Mouse (Mus musculus) gastrocnemius, postnatal 14 days (tissue): ENCODE data around the gene Gna11. TPM values are rescaled to one million over a fixed set of nuclear protein-coding genes. Genes with fewer than 3 reads are reported as not detected.

Experiments used
- DNase-seq: peaks from one replicate; pipeline ENCODE4 v3.0.0; 2021; ENCODE audit warnings: mixed read lengths
- intact Hi-C: fragments of 180-260 bp; cut with DNase I; formaldehyde crosslinking; loops from one replicate; pipeline ENCODE4 v1.15.1; 2025; ENCODE audit warnings: low total_unique reads
- total RNA-seq, 2 experiments: library from RNA; stranded (reverse); gene quantifications; 2 replicates each; pipeline ENCODE4 v1.2.3; 2021

Gene Gna11
- total RNA-seq, 2 experiments from 2014 or later: 31.6 to 34.6 TPM

DNA sequence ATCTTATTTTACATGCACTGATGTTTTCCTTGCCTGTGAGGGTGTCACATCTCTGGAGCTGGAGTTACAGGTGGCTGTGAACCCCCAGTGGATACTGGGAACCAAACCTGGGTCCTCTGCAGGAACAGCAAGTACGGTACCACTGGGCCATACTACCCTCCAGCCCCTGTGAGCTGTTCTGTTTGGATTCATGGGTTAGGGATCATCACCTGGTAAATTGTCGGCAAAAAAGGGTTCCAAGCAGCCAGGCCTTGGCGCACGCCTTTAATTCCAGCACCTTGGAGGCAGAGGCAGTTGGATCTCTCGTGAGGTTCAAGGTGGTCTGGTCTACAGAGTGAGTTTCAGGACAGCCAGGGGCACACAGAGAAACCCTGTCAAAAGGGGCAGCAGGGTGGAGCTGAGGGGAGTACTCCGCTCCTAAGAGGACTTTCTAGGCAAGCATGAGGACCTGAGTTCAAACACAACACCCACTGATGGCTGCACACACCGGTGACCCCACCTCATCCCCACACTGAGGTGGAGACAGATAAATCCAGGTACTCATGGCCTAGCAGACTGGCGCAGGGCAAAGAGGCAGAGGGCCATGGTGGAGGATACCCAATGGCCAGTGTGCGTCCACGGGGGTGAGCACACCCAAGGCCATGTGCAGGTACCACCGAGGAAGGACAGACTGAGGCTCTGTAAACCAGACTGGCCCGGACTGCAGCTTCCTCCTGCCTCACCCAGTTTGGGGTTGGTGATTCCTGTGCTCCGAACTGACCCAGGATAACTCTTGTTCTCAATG, 2.0 kb upstream of the Gna11 start:
- DNase-seq: no peak
- intact Hi-C loops: no loop called here

DNA sequence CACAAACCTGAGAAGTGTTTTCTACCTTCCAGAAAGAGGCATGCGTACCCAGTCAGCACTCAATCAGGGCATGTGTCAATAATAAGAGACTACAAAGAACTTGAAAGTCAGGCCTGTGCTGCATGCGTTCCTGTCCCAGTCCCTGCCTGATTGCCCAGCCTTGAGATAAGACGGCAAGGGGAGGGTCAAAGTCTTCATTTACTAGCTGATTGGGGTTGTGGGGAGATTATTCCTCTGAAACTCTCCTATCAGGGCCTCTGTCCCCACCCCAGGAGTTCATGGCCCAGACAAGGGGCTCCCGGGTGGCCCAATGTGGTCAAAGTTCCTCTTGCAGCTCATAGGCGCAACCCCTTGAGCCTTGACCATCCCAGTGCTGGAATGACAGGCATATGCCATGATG, 1.3 kb upstream of the Gna11 start:
- no peak for DNase-seq
- intact Hi-C loops: no loop called here

DNA sequence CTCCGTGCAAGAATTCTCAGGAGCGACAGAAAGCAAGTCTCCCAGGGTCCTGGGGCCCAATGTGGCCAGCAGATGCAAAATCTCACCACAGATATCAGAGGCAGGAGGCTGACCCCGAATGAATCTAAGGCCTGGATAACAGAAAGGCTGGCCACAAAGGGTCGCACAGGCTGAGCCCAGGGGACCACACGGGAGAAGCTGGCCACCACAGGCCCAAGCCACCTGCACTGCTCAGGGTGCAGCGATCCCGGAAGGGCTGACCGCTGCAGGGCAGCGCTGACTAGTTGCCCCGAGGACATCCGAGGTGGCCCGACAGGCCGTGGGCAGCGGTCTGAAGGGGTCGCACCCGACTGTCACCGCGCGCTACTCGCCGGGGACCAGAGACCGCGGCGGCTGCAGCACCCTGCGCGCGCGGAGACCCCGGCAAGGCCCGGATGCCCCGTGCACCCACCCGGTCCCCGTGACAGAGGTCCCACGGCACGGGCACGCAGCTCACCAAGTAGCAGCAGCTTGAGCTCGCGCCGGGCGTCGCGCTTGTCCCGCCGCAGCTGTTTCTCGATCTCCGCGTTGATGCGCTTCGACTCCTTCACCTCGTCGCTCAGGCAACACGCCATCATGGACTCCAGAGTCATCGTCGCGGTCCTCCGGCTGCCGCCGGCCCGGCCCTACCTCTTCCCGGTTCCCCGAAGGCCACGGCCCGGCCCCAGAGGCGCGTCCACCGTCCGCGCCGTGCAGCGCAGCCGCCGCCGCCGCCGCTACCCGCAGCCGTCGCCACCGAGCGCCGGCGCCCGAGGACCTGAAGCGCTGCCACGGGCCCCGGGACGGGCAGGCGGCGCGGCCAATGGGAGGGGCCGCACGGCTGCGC, 462 bp downstream of the Gna11 start:
- no peak for DNase-seq
- intact Hi-C loops: no loop called here

DNA sequence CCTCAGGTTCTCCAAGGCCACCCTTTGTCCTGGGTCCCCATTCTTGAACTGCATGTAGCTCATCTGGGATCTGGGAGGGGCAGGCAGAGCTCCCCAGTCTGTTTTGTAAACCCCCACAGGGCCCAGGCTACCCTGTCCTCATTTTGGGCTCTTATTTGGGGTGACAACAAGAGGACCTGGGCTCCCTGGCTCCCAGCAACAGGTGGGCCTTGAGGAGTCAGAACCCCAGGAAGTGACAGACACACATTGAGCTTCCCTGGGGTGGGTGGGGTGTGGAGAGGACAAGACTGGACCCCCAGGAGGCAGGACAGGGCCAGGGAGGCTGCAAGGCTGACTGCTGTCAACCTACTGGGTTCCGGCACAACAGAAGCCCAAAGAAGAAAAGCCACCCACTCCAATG, 1.4 kb downstream of the Gna11 start:
- intact Hi-C loops: no loop called here
- DNase-seq: no peak

DNA sequence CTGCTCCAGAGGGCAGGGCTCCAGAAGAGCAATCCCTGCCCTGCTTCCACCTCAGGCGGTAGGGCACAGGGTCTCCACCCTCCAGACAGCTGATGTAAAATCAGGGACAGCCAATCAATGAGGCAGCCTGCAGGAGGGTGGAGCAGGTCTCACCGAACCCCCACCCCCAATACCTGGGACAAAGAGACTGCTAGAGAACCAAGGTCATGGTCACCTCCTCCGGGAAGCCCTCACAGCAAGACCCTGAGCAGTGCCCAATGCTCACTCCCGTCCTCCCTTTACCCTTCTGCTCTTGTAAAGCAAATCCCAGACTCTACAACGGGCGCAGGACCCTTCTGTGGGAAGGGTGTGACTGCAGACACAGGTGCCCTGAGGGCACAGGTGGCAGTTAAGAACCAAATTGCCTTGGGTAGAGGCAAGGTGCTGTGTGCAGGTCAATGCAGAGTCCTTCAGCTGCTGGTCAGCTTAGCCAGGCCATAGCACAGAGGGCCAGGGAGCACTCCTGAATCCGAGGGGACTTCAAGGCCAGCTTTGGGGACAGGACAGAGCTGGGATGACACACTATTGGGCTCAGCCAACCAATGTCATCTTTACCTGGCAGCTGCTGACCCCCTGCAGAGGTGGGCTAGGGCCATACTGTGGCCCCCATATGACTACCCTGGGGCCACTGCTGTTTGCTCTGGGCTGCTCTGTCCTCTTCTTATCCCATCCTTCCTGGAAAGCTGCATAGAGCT, 2.1 kb downstream of the Gna11 start:
- no peak for DNase-seq
- intact Hi-C loops: no loop called here

DNA sequence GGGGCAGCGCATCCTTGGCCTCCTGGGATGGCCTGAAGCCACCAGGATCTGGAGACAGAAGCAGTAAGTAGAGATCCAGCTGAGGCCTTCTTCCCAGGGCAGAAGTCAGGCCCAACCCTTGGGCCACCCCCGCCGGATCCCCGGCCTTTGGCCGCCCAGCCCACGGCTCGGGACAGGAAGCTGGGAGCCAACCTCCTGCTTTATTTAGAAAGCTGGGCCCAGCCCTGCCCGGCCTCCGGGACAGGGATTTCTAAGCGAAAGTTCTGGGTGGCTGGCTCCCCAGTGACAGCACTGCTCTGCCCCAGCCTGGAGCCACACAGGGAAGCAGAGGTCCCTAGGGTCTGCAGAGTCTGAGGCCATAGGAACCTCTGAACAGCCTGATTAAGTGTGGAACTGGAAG, 3.2 kb downstream of the Gna11 start:
- intact Hi-C loops: no loop called here
- DNase-seq: peak; percentile 72

DNA sequence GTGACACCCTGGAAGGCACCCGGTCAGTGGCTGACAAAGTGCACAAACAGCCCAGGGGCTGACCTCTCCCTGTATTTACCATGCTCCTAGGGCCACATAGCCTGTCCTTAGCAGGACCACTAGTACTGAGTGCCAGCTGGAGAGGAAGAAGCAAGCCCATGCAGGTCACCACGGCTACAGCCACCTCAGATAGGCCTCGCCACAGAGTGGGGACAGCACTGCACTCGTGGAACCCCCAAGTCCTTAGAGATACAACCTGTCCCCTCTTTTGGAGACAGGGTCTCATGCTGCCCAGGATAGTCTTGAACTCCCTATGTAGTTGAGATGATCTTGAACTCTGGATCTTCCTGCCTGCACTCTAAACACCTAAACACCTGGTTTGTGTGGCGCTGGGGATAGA, 3.6 kb downstream of the Gna11 start:
- no peak for DNase-seq
- intact Hi-C loops: no loop called here

DNA sequence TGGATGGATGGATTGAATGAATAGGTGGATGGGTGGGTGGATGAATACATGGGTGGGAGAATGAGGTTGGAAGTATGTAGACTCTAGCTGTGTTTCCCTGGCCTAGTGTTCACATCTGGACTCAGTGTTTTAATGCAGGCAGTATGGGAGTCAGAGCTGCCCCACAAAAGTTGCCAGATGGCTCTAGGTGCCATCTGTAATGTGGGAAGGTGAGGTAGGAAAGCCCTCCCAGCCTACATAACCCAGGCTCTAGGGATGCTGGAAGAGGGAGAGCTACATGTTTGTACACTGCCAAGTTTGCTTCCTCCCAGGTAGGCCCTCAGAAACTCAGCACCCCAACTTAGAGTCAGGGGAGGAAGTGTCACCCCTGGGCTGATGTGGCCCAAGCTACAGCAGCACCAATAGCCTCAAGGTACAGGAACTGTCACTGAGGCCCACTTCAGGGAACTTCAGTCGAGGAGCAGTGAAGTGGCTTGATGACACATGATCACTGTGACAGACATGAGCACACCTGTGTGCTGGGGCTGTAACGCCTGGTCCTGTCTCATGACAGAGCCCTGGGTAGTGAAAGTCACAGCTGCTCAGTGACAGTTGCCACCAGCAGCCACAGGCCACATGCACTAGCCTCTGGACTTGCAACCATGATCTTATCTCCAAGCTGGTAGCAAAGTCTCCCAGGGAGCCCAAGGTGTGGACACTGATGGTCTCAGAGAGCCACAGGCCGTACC, 6.5 kb downstream of the Gna11 start:
- DNase-seq: no peak
- intact Hi-C loops: loop anchor here (5.0 kb wide), 1 partner anchor 36 kb away; the partner anchor contains the start of gene S1pr4

DNA sequence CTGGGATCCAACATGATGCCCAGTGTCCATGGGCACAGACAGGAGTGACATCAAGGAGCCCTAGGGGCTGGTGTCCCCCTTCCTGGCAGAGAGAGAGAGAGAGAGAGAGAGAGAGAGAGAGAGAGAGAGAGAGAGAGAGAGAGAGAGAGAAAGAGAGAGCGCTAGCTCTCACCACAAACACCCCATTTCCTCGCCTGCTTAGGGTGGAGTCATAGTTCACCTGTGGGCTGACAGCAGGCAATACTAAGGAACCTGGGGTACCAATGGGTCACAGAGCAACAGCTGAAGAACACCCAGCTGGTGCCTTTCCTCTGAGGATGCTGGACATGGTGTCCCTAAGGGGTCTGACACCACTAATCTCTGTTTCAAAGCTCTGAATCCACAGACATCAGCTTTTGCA, 7.6 kb downstream of the Gna11 start:
- intact Hi-C loops: loop anchor here (5.0 kb wide), 1 partner anchor 35 kb away; the partner anchor contains the start of gene S1pr4
- no peak for DNase-seq

DNA sequence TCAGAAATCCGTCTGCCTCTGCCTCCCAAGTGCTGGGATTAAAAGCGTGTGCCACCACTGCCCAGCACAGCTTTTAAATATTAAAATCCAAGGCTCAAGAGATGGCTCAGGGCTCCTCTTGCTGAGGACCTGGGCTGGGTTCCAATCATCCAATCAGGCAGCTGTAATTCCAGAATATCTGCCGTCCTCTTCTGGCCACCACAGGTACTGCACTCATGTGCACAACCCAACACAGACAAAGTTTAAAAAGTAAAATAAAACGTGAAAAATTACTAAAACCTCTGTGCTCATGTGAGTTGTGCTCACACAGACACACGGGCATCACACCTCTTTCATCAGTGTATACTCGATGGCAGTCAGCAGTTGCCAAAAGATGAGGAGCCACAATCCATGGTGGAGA, 8.3 kb downstream of the Gna11 start:
- peak; percentile 49 for DNase-seq
- intact Hi-C loops: loop anchor here (5.0 kb wide), 1 partner anchor 34 kb away; the partner anchor contains the start of gene S1pr4

DNA sequence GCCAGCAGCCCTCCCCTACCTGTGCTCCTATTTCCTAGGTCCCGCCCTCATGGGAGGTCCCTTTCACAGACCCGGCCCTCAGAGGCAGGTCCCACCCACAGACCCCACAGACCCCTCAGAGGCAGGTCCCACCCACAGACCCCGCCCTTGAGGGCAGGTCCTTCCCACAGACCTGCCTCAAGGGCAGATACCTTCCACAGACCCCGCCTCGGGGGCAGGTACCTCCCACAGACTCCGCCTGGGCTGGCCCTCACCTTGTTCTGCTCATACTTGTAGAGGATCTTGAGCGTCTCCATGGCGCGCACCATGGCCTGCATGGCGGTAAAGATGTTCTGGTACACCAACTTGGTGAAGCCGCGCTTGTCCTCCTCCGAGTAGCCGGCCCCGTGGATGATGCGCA, 10.2 kb downstream of the Gna11 start:
- intact Hi-C loops: loop anchor here (5.0 kb wide), 1 partner anchor 33 kb away; the partner anchor contains the start of gene S1pr4
- DNase-seq: no peak

DNA sequence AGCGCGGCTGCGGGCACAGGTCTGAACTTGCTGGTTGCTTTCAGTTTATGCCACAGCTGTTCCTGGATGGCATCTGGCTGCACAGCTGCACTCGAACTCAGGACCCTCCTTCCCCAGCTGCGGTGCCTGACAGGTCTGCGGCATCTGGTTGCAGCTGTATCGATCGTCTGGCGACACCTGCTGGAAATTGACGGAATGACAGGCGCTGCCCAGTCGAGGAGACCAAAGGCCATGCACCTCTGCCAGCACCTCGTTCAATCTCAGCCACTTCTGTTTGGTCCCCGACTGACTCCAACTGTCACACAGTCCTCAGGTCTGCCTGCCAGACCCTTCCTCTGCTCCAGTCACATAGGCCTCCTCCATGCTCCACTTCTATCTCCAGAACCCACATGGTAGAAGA, 18.2 kb downstream of the Gna11 start:
- peak; percentile 77 for DNase-seq
- intact Hi-C loops: no loop called here

DNA sequence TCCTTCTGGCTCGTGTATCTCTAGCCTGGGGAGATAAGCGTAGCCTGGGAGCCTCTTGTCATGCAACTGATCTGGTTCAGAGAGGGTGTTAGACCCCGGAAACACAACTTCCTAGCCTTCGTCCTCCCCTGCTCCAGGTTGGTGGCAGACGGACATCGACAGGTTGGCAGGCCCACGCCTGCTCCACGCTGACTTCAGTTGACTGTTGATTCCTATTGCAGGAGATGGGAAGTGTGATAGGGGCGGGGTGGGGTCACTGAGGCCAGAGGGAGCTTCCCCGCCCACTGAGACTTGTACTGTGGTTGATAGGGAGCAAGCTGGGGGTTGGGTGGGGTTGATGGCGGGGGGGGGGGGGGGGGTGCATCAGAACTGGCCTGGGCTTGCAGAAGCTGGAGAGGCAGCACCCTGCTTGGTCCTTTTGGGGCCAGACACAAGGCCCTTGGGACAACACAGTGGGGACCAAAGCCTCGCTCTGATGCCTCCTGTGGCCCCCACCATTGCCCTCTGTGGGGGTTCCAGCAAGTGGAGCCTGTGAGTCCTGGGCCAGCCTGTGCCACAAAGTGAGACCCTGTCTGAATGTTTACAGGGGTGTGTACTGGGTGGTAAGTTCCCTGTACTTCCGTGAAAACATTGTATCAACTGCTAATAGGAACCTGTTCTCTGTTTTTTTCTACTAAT, 19.8 kb downstream of the Gna11 start:
- DNase-seq: no peak
- intact Hi-C loops: no loop called here

DNA sequence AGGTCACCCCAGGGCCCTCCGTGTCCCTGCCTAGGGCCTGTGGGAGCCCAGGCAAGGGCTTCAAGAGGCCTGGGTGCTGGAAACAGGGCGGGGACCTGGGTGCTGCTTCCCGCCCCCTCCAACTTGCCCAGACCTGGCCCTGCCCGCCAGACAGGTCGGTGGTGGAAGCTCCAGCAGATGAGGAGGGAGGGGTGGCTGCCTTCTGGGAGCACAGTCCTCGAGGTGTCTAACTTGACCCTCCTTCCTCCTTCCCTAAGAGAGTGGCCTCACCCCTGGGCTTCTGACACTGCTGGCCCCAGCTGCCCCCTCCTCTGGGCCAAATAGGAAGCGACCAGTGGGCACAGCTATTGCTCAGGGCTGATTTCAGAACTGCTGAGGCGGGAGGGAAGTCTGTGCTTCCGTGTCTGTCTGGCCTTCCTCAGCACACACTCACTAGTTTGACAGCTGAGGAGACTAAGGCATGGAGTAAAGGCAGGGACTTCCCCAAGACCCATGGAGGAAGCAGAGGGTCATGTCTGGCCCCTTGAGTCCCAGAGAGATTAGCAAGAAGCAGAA, 20.9 kb downstream of the Gna11 start, which contains the start of gene Gna15:
Gna15 (minus strand) TSS at position 175 of the 555 bp plus-strand sequence.
- intact Hi-C loops: no loop called here
- no peak for DNase-seq

DNA sequence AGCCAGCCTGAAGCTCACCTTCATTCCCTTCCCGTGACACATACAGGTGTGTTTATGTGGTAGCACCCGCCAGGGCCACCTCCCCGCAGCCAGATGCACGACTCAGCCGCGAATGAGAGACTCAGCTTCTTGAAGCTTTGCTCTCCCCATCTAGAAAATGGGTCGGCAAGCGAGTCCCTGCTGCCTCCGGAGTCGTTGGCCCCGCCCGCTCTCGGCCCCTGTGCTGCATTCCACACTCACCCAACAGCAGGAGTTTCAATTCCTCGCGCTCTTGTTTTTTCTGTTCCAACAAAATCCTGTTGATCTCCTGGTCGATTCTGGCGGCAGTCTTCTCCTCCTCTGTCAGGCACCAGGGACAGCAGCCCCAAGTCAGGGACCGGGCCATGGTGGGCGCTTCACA, 21.4 kb downstream of the Gna11 start:
- DNase-seq: no peak
- intact Hi-C loops: no loop called here

DNA sequence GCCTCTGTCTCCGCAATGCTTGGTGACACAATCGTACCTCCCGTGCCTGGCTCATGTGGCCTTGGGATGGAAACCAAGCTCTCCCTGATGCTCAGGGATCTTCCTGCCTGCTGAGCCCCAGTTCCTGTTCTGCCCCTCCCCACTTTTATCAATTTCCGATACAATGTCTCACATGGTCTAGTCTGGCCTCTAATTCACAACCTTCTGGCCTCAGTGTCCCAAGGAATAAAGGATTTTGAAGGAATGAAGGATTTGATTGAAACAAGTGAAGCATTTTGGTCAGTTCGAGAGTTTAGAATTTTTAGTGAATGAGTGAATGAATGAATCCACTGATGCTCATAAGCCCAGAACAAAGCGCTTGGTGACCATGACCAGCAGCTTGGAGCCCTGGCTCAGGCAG, 21.8 kb downstream of the Gna11 start:
- intact Hi-C loops: no loop called here
- no peak for DNase-seq

DNA sequence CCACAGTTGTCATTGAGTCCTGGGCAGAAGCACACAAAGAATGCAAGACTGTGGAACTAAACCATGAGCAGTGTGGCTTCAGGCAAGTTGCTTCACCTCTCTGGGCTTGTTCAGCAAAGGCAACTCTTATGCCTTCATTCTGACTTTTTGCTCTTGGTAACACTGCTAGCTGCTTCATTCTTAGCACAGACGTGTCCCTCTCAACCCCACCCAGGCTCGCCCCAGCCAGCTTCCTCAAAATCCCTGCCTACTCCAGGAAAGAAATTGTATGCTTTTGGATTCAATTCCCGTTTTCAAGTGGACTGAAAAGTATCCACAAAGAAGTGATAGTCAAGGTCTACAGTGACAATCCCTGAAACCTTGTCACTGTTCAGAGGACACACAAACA, 25.0 kb downstream of the Gna11 start:
- DNase-seq: no peak
- intact Hi-C loops: no loop called here

DNA sequence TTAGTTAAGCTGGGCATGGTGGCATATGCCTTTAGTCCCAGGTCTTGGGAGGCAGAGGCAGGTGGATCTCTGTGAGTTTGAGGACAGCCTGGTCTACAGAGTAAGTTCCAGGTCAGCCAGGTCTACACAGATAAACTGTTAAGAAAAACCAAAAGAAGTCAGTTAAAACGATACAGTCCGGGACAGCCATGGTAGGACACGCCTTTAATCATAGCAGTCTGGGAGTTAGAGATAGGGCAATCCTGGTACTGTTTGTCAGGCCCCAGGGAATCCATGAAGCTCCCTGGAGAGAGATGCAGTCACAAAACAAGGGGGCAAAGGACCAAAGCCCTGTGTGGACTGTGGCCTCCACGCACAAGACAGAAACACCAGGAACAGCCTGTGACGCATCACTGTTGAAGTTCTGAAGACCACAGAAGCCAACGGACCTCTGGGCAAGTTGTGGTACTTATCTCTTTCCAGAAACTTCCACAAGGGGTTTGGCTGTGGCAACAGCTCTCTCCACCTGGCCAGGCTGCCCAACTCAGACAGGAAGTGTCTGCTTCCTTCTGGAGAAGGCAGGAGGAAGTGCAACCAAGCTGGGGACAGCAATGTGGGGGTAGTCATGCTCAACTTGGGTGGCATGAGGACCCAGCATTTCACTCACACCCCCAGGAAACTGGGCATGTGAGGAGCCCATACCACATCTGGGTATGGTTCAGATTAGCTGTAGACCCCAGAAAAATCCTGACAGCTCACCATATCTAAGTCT, 25.6 kb downstream of the Gna11 start:
- intact Hi-C loops: no loop called here
- DNase-seq: no peak
